Comparison of ENCODE assay signal across 9 mouse cellular contexts in genomic region chr5:93282446-93283107, GRCm38 (mm10). TPM values are rescaled to one million over a fixed set of nuclear protein-coding genes. Genes with fewer than 3 reads are reported as not detected.
DNase-seq lines count a peak whose midpoint lies in the region; ATAC-seq and TF ChIP-seq lines count a peak whose summit lies in the region.
"Had no signal": no experiment of that assay in that cellular context is flagged by ENCODE, and none has a peak within 500 bp of the region (broad histone marks: within the 10 kb centered on the region; RNA-seq: fewer than 3 reads in every experiment).

No protein-coding gene starts in this region.

- no peaks in the 10 kb centered on the region for H3K27me3 ChIP-seq in kidney, embryonic 15.5 days
- no peaks in the 10 kb centered on the region for H3K27me3 ChIP-seq in midbrain, postnatal 0 days (ENCODE audit: insufficient read depth, low read length)
- H3K27me3 ChIP-seq: hindbrain, embryonic 15.5 days had no signal

- no peak overlapping the region for H3K4me2 ChIP-seq in kidney, embryonic 15.5 days
- no peak overlapping the region; the same call in 1 of the 2 replicates for H3K4me2 ChIP-seq in midbrain, postnatal 0 days (ENCODE audit: low read depth, low read length, poor library complexity, severe bottlenecking)
- H3K4me2 ChIP-seq: hindbrain, embryonic 15.5 days had no signal

- peaks cover 17% of the 10 kb centered on the region for H3K36me3 ChIP-seq in kidney, embryonic 15.5 days
- H3K36me3 ChIP-seq in midbrain, postnatal 0 days (ENCODE audit: insufficient read depth, low read length): no peaks in the 10 kb centered on the region

- ATAC-seq in kidney, embryonic 15.5 days (replicated peaks; ENCODE audit: low FRiP score): peak; percentile 69
- ATAC-seq in midbrain, postnatal 0 days (ENCODE audit: low FRiP score): peak; percentile 45; the same call in 1 of the 2 replicates
- ATAC-seq in megakaryocyte, adult 5-6 weeks (ENCODE audit: poor library complexity, severe bottlenecking): no peak

- DNase-seq in adrenal gland, adult (ENCODE audit: inconsistent age in 2 of 2, low spot score in 1 of 2): peak; percentile 23 to 62
- DNase-seq in adrenal gland, adult 18-20 months (ENCODE audit: low spot score in 2 of 2): no peak
- DNase-seq in gastrocnemius, adult 8-10 months (ENCODE audit: low spot score in 2 of 2): peak; percentile 55 to 65
- no peak for DNase-seq in midbrain, postnatal 0 days (ENCODE audit: low spot score)
- DNase-seq in cerebellum, adult 9-10 months: no peak
- no peak for DNase-seq in spleen, postnatal 14 days (ENCODE audit: low spot score in 2 of 2)

- WGBS in kidney, embryonic 15.5 days: 59% methylated on average over 14 of the region's 14 CpGs
- WGBS in midbrain, postnatal 0 days: 69% methylated on average over 14 of the region's 14 CpGs

- TF ChIP-seq CTCF in midbrain, postnatal 0 days (IDR thresholded peaks at IDR 0.05): no peak

- no peaks in the 10 kb centered on the region for H3K4me1 ChIP-seq in kidney, embryonic 15.5 days
- no peaks in the 10 kb centered on the region for H3K4me1 ChIP-seq in midbrain, postnatal 0 days (ENCODE audit: insufficient read depth, low read length)
- H3K4me1 ChIP-seq: hindbrain, embryonic 15.5 days had no signal

- 0 out of 2 replicates have a peak overlapping the region, but pooled peaks have one; percentile 13 for H3K27ac ChIP-seq in kidney, embryonic 15.5 days
- no peak overlapping the region for H3K27ac ChIP-seq in midbrain, postnatal 0 days (ENCODE audit: low read depth, low read length)
- H3K27ac ChIP-seq: hindbrain, embryonic 15.5 days had no signal

- no peaks in the 10 kb centered on the region for H3K9me3 ChIP-seq in kidney, embryonic 15.5 days (replicated peaks)
- no peaks in the 10 kb centered on the region for H3K9me3 ChIP-seq in midbrain, postnatal 0 days (ENCODE audit: low read length)
- H3K9me3 ChIP-seq: hindbrain, embryonic 15.5 days had no signal

- no peak overlapping the region for H3K9ac ChIP-seq in kidney, embryonic 15.5 days
- no peak overlapping the region for H3K9ac ChIP-seq in midbrain, postnatal 0 days (replicated peaks; ENCODE audit: low read length, poor library complexity, severe bottlenecking)
- H3K9ac ChIP-seq: hindbrain, embryonic 15.5 days had no signal

- H3K4me3 ChIP-seq in kidney, embryonic 15.5 days (replicated peaks): no peak overlapping the region
- no peak overlapping the region for H3K4me3 ChIP-seq in midbrain, postnatal 0 days (ENCODE audit: low read depth, low read length)
- H3K4me3 ChIP-seq: hindbrain, embryonic 15.5 days had no signal

RNA-seq across cellular contexts. Expression of gene Ccng2, which starts 15.5 kb away (rescaled TPM):
- 10 to 100 TPM; 38.6 to 40.0 TPM for total RNA-seq in adrenal gland, adult 18-20 months (2021)
- 10 to 100 TPM; 10.1 to 13.5 (median 12.2) TPM for total RNA-seq in gastrocnemius, adult 8-10 months (2022)
- 63.8 and 65.7 TPM in 2 replicates for polyA plus RNA-seq in kidney, embryonic 15.5 days (2015; fragmentation: Nextera tagmentation; extraction: Ambion mirVana)
- total RNA-seq in midbrain, postnatal 0 days (2014; rRNA removed): 38.2 and 57.8 TPM in 2 replicates
- 23.5 and 23.9 TPM in 2 replicates for polyA plus RNA-seq in midbrain, postnatal 0 days (2015; fragmentation: Nextera tagmentation; extraction: Ambion mirVana)
- total RNA-seq in megakaryocyte, adult 5-6 weeks (2015): 103 TPM in 2 replicates
- 104 TPM in 2 replicates for total RNA-seq in megakaryocyte, adult 5-6 weeks (2017)

Comparison
In these comparisons a context has a peak if more than half of its experiments do, and no peak if none do; other contexts are left out.
1. DNase-seq: peak in adrenal gland, adult (2 of 2) and gastrocnemius, adult 8-10 months (2 of 2); none in adrenal gland, adult 18-20 months (0 of 2), midbrain, postnatal 0 days (single experiment), cerebellum, adult 9-10 months (single experiment) and spleen, postnatal 14 days (0 of 2).